Mouse (Mus musculus) splenic B cell, adult 2 months (primary cell): ENCODE measurements around the gene Prkn.

ENCODE experiments used
- DNase-seq: peaks from one replicate; pipeline ENCODE4 v3.0.0-alpha.2; 2011; ENCODE audit warnings: low read depth, low spot score
- H3K27me3 ChIP-seq: 2 replicates; pipeline ENCODE4 v1.6.1; 2012; ENCODE audit warnings: mild to moderate bottlenecking, low read length, moderate library complexity, mixed read lengths; ENCODE audit not compliant: control insufficient read depth, poor library complexity, insufficient read depth, severe bottlenecking
- H3K36me3 ChIP-seq: 2 replicates; pipeline ENCODE4 v1.6.1; 2012; ENCODE audit warnings: mild to moderate bottlenecking, low read length, moderate library complexity, mixed read lengths; ENCODE audit not compliant: control insufficient read depth, poor library complexity, insufficient read depth, severe bottlenecking

Prkn gene

GRCm38 (mm10) chr17:11319666-11320360 lies 479.6 kb downstream of the Prkn start:
- H3K36me3 ChIP-seq, result no peaks in the 10 kb centered on the region
- no peaks in the 10 kb centered on the region for H3K27me3 ChIP-seq
- DNase-seq, result no peak

DNA sequence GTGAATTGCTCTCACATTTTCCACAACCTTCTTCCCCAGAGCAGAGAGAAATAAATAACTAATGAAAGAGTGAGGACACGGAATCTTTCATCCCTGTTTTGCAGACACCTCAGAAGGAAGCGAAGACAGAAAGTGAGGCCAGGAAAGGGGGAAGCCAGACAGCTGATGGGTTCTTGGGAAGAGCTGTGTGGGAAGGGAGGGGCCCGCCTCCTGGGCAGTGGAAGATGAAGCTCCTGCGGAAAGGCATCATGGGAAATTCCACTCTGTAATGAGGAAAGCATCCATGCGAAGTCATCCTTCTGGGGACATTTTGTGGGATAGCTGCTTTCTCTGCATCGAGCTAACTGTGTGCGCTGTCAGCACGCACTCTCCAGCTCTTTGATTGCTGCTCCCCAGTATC lies 491.9 kb downstream of the Prkn start:
- no peaks in the 10 kb centered on the region for H3K36me3 ChIP-seq
- DNase-seq, result no peak
- no peaks in the 10 kb centered on the region for H3K27me3 ChIP-seq

DNA sequence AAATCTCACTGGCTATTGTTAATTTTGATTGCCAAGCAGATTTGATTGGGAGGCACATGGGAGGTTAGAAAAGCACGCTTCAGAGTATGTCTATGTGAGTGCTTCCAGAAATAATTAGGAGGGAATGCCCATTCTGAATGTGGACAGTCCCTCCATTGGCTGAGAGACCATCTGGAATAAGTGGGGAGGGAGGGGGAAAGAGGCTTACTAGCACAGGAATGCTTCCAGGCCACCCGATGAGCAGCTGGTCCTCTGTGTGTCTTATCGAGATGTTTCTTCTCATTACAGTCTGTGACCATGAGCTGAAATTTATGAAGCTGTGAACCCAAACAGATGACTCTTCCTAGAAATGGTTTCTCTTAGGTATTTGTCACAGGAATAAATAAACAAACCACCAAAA lies 493.6 kb downstream of the Prkn start:
- Histone ChIP-seq H3K27me3 (no peaks in the 10 kb centered on the region), H3K36me3 (no peaks in the 10 kb centered on the region)
- DNase-seq, result no peak

- Histone ChIP-seq H3K27me3 (no peaks in the 10 kb centered on the region), H3K36me3 (no peaks in the 10 kb centered on the region)
- DNase-seq, result no peak
These were observed 496.0 kb downstream of the Prkn start for GRCm38 (mm10) chr17:11336156-11336555.

- Histone ChIP-seq H3K27me3 (no peaks in the 10 kb centered on the region), H3K36me3 (no peaks in the 10 kb centered on the region)
- no peak for DNase-seq
These were observed 500.2 kb downstream of the Prkn start for GRCm38 (mm10) chr17:11340368-11340767.

GRCm38 (mm10) chr17:11346310-11346709 lies 506.1 kb downstream of the Prkn start:
- Histone ChIP-seq H3K36me3 (no peaks in the 10 kb centered on the region), H3K27me3 (no peaks in the 10 kb centered on the region)
- no peak for DNase-seq

DNA sequence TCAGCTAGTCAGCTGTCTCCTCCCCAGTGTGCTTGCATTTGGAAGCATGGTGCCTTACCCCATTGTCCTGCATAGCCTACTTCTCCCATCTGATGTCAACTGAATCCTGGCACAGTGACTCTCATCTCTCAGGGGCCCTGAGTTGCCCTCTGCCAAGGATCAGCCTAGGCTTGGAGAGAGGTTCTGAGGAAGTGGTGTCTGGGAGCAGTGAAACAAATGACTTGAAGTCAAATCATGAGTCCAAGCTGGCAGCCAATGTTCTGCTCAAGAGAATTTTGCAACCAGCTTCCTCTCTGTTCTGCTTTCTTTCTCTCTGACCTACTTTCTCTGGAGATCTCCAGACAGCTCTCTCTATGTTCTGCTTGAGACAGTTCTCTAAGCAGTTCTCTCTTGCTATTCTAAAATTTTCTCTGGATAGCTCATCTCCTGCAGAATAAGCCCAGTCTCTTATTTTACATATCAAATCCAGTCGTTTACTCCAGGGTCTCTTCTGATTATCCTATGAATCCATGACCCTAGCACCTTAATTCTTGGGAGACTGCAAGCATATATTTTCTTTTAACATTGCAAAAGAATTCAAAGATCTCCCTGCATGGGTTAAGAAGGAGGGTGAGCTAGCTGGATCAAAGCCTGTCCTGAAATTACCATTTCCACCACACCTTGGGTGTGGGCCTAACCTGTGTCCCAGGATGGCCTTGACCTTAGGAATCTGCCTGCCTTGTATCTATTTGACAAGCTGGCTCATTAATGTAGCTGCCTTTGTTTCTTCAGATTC lies 512.8 kb downstream of the Prkn start:
- Histone ChIP-seq H3K27me3 (no peaks in the 10 kb centered on the region), H3K36me3 (no peaks in the 10 kb centered on the region)
- DNase-seq, result no peak

- no peak for DNase-seq
- no peaks in the 10 kb centered on the region for H3K27me3 ChIP-seq
- no peaks in the 10 kb centered on the region for H3K36me3 ChIP-seq
These were observed 513.4 kb downstream of the Prkn start for GRCm38 (mm10) chr17:11353553-11353945.

DNA sequence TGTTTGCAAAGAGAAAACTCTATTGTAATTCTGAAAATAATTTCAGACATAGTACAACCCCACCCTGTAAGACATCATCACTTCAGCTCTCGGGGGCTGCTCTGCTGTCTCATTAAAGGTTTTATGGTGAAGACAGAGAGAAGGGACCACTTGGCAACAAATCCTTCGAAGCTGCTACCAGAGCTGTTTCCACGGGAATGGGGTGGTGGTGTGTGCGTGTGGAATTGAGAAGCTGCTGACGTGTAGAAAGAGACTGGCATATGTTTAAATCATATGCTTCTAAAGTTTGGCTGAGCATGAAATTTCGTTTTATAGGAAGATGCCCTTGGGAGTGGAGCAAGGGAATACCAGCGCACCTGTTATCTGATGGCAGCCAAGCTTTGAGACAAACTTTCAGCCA lies 514.2 kb downstream of the Prkn start:
- no peaks in the 10 kb centered on the region for H3K36me3 ChIP-seq
- DNase-seq, result no peak
- no peaks in the 10 kb centered on the region for H3K27me3 ChIP-seq

DNA sequence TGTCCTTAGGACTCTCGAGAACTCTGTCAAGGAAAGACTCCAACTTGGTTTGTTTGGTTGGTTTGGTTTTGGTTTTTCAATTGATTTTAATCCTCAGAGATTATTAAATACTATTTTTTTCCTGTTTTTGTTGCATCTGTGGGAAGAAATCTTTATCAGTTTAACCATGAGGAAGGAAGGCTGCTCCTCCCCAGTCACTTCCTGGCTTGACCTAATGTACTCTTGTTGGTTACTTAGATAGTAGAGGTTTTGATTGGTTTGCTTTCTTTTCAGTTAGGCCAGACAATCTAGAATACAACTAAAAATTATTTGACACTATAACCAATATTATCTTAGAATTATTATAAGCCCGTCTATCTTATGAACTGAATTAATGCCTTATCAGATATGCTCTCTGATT lies 535.3 kb downstream of the Prkn start:
- H3K27me3 ChIP-seq, result no peaks in the 10 kb centered on the region
- DNase-seq, result no peak
- H3K36me3 ChIP-seq, result no peaks in the 10 kb centered on the region

GRCm38 (mm10) chr17:11383364-11383962 lies 543.3 kb downstream of the Prkn start:
- no peak for DNase-seq
- H3K36me3 ChIP-seq, result no peaks in the 10 kb centered on the region
- no peaks in the 10 kb centered on the region for H3K27me3 ChIP-seq

- no peaks in the 10 kb centered on the region for H3K36me3 ChIP-seq
- no peak for DNase-seq
- H3K27me3 ChIP-seq, result no peaks in the 10 kb centered on the region
These were observed 545.1 kb downstream of the Prkn start for GRCm38 (mm10) chr17:11385246-11385645.

DNA sequence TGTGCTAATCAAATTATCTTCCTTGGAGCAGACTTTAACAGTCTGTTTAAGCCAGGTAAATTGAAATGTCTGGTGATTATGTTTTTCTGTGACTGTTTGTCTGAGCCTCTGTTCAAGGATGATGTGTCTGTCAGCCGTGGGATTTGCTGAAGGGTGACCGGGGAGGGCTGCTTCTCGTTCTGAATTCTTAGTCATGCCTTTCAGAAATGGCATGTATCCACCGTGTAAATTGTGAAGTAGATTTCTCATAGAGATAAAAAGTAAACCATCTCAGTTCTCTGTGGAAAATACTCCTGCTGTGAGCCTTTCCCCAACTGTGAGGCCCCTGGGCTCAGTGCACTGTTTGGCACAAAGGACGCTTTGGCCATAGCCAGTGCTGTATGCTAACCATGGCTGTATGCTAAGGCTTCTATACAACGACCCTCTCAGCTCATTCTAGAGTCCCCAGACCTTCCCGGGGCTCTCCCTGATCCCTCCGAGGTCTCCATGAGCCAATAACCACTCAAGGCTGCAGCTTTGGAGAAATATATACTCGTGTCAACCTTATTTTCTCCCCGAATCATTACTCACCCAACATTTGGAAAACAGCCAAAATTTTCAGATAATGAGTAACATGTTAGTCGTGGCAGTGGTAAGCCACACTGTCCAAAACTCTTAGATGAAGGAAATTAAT lies 552.6 kb downstream of the Prkn start:
- Histone ChIP-seq H3K36me3 (no peaks in the 10 kb centered on the region), H3K27me3 (no peaks in the 10 kb centered on the region)
- DNase-seq, result no peak

DNA sequence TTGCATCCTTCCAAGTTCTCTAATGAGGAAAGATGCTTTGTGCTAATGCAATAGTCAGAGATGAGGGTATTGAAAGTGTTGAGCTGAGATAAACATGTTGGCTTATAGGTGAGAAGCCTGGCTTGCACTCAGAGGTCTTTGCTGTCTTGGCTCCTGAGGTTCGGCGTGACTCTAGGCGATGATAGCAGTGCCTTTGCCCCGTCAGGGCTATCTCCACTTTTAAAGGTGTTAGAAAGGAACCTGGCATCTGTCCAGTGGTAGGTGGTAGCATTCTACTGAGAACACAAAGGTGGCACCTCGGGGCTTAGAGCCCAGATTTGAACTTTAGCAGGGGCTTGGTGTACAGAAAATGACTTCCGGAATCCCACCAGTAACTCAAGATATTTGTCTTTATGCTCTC lies 554.4 kb downstream of the Prkn start:
- no peaks in the 10 kb centered on the region for H3K27me3 ChIP-seq
- no peaks in the 10 kb centered on the region for H3K36me3 ChIP-seq
- DNase-seq, result no peak

DNA sequence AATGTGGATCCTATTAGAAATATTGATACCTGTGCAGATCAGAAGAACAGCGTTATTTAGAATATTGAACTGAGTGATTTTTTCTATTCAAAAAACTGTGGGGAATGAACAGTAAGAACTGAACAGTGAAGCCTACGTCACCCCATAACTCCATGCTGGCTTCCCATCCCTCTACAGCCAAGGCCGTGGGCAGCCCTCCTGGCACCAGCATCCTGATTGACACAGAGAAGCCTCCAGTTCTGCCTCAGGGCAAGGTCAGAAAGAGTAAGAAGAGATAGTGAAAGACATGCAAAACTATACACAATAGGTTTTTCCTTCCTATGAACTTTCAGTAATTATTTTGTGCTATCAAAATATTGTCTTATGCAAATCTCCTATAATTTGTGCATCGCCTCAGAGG lies 557.5 kb downstream of the Prkn start:
- DNase-seq, result no peak
- Histone ChIP-seq H3K36me3 (no peaks in the 10 kb centered on the region), H3K27me3 (no peaks in the 10 kb centered on the region)
